Mouse (Mus musculus) neural tube, embryonic 14.5 days (tissue): ENCODE measurements around the gene Trcg1. TPM values are rescaled to one million over a fixed set of nuclear protein-coding genes. Genes with fewer than 3 reads are reported as not detected.

Experiments used
- ATAC-seq: fragments of 200-750 bp; cut with Nextera tagmentation; 2 replicates; pipeline ENCODE4 v1.8.0; 2017; ENCODE audit warnings: low read depth, mild to moderate bottlenecking, moderate TSS enrichment, moderate library complexity
- H3K27ac ChIP-seq: fragments of 300-500 bp; sonication (generic); 2 replicates; pipeline ENCODE4 v1.5.1; 2014; ENCODE audit warnings: low read depth, mild to moderate bottlenecking, control low read depth, low read length, moderate library complexity, mixed read lengths
- H3K27me3 ChIP-seq: fragments of 300-500 bp; sonication (generic); 2 replicates; pipeline ENCODE4 v1.6.1; 2014; ENCODE audit warnings: low read length; ENCODE audit not compliant: control insufficient read depth, insufficient read depth
- H3K36me3 ChIP-seq: fragments of 300-500 bp; sonication (generic); 2 replicates; pipeline ENCODE4 v1.6.1; 2014; ENCODE audit warnings: low read length, mixed read lengths; ENCODE audit not compliant: control insufficient read depth, insufficient read depth
- H3K4me1 ChIP-seq: fragments of 300-500 bp; sonication (generic); 2 replicates; pipeline ENCODE4 v1.6.1; 2014; ENCODE audit warnings: low read length; ENCODE audit not compliant: control insufficient read depth, insufficient read depth
- H3K4me2 ChIP-seq: fragments of 300-500 bp; sonication (generic); 2 replicates; pipeline ENCODE4 v1.6.1; 2014; ENCODE audit warnings: mild to moderate bottlenecking, low read depth, low read length, control low read depth
- H3K4me3 ChIP-seq: fragments of 300-500 bp; sonication (generic); 2 replicates; pipeline ENCODE4 v1.5.1; 2014; ENCODE audit warnings: low read depth, low read length, control low read depth, mixed read lengths
- H3K9ac ChIP-seq: fragments of 300-500 bp; sonication (generic); replicated peaks from 2 replicates; pipeline ENCODE4 v1.6.1; 2014; ENCODE audit warnings: low read depth, mild to moderate bottlenecking, control low read depth, low read length, mixed read lengths
- H3K9me3 ChIP-seq: fragments of 300-500 bp; sonication (generic); 2 replicates; pipeline ENCODE4 v1.6.1; 2016; ENCODE audit warnings: low read length; ENCODE audit not compliant: control insufficient read depth
- WGBS: fragments of 180-500 bp; shearing (Covaris S2); extraction: QIAGEN DNeasy Blood & Tissue Kit; methylation state at CpG from one replicate; pipeline ENCODE4 v1.1.7; 2014; 5-methylcytosine and 5-hydroxymethylcytosine counted together
- polyA plus RNA-seq: library from polyadenylated mRNA; unstranded; fragments of >200 nt; fragmentation: Nextera tagmentation; extraction: Ambion mirVana; gene quantifications from 2 replicates; pipeline ENCODE4 v1.2.1, GENCODE M21; 2014

The Trcg1 gene
- polyA plus RNA-seq, 1 experiment from 2014 or later, result not detected

- WGBS, result 34% methylated on average over 6 of the region's 6 CpGs
- H3K4me2 ChIP-seq, result no peak overlapping the region
These were observed 37.6 kb downstream of the Trcg1 start for GRCm38 (mm10) chr9:57273805-57274494.

GRCm38 (mm10) chr9:57276311-57276710, 40.0 kb downstream of the Trcg1 start:
- ATAC-seq, result no peak
- H3K4me3 ChIP-seq, result no peak overlapping the region

More at GRCm38 (mm10) chr9:57273805-57274494, 37.6 kb downstream of the Trcg1 start:
- Histone ChIP-seq H3K27ac (no peak overlapping the region), H3K4me3 (no peak overlapping the region), H3K27me3 (no peaks in the 10 kb centered on the region), H3K9ac (no peak overlapping the region), H3K9me3 (no peaks in the 10 kb centered on the region), H3K4me1 (no peaks in the 10 kb centered on the region), H3K36me3 (no peaks in the 10 kb centered on the region)
- no peak for ATAC-seq

GRCm38 (mm10) chr9:57278268-57278667, 41.9 kb downstream of the Trcg1 start:
- WGBS, result 64% methylated on average over 4 of the region's 4 CpGs
- Histone ChIP-seq H3K9me3 (no peaks in the 10 kb centered on the region), H3K9ac (no peak overlapping the region), H3K4me1 (no peaks in the 10 kb centered on the region), H3K36me3 (no peaks in the 10 kb centered on the region), H3K4me2 (no peak overlapping the region), H3K4me3 (no peak overlapping the region), H3K27me3 (no peaks in the 10 kb centered on the region), H3K27ac (no peak overlapping the region)
- ATAC-seq, result no peak

More at GRCm38 (mm10) chr9:57276311-57276710, 40.0 kb downstream of the Trcg1 start:
- no peak overlapping the region for H3K27ac ChIP-seq
- H3K4me2 ChIP-seq, result no peak overlapping the region
- no peaks in the 10 kb centered on the region for H3K36me3 ChIP-seq
- no peak overlapping the region for H3K9ac ChIP-seq
- H3K4me1 ChIP-seq, result no peaks in the 10 kb centered on the region
- no peaks in the 10 kb centered on the region for H3K27me3 ChIP-seq
- H3K9me3 ChIP-seq, result no peaks in the 10 kb centered on the region

- H3K36me3 ChIP-seq, result no peaks in the 10 kb centered on the region
- H3K9ac ChIP-seq, result no peak overlapping the region
- H3K27ac ChIP-seq, result no peak overlapping the region
- no peak overlapping the region for H3K4me3 ChIP-seq
- ATAC-seq, result no peak
- H3K9me3 ChIP-seq, result no peaks in the 10 kb centered on the region
- no peak overlapping the region for H3K4me2 ChIP-seq
- no peaks in the 10 kb centered on the region for H3K4me1 ChIP-seq
- no peaks in the 10 kb centered on the region for H3K27me3 ChIP-seq
- 65% methylated on average over 4 of the region's 4 CpGs for WGBS
These were observed 43.1 kb downstream of the Trcg1 start for GRCm38 (mm10) chr9:57279441-57279840.

- Histone ChIP-seq H3K4me1 (no peaks in the 10 kb centered on the region), H3K9ac (no peak overlapping the region), H3K27ac (no peak overlapping the region), H3K36me3 (no peaks in the 10 kb centered on the region), H3K4me3 (peak overlapping the region; percentile 2; the same call in 1 of the 2 replicates), H3K4me2 (peak overlapping the region; percentile 17; the same call in 1 of the 2 replicates), H3K27me3 (no peaks in the 10 kb centered on the region), H3K9me3 (no peaks in the 10 kb centered on the region)
- WGBS, result 16% methylated on average over 20 of the region's 20 CpGs
- 0 out of 2 replicates have a peak, but pooled peaks have one; percentile 44 for ATAC-seq
These were observed 45.2 kb downstream of the Trcg1 start for GRCm38 (mm10) chr9:57281549-57281948.

- H3K27ac ChIP-seq, result no peak overlapping the region
- no peak overlapping the region for H3K9ac ChIP-seq
- H3K27me3 ChIP-seq, result no peaks in the 10 kb centered on the region
- H3K4me1 ChIP-seq, result no peaks in the 10 kb centered on the region
- H3K4me2 ChIP-seq, result no peak overlapping the region
- WGBS, result 89% methylated on average over 3 of the region's 3 CpGs
- H3K4me3 ChIP-seq, result no peak overlapping the region
- ATAC-seq, result no peak
- no peaks in the 10 kb centered on the region for H3K9me3 ChIP-seq
- no peaks in the 10 kb centered on the region for H3K36me3 ChIP-seq
These were observed 46.3 kb downstream of the Trcg1 start for GRCm38 (mm10) chr9:57282686-57283085.

GRCm38 (mm10) chr9:57283311-57283710, 47.0 kb downstream of the Trcg1 start:
- no peak overlapping the region for H3K9ac ChIP-seq
- no peak overlapping the region for H3K4me3 ChIP-seq
- H3K9me3 ChIP-seq, result no peaks in the 10 kb centered on the region
- no peaks in the 10 kb centered on the region for H3K4me1 ChIP-seq
- H3K27ac ChIP-seq, result no peak overlapping the region
- 55% methylated on average over 4 of the region's 4 CpGs for WGBS
- H3K27me3 ChIP-seq, result no peaks in the 10 kb centered on the region
- no peaks in the 10 kb centered on the region for H3K36me3 ChIP-seq
- no peak for ATAC-seq
- no peak overlapping the region for H3K4me2 ChIP-seq

GRCm38 (mm10) chr9:57287183-57287582, 50.8 kb downstream of the Trcg1 start:
- H3K27me3 ChIP-seq, result no peaks in the 10 kb centered on the region
- no peak overlapping the region for H3K4me2 ChIP-seq
- H3K27ac ChIP-seq, result no peak overlapping the region
- no peaks in the 10 kb centered on the region for H3K4me1 ChIP-seq
- H3K36me3 ChIP-seq, result no peaks in the 10 kb centered on the region
- whole genome bisulfite sequencing, result 86% methylated on average over 6 of the region's 6 CpGs
- H3K4me3 ChIP-seq, result no peak overlapping the region
- no peak for ATAC-seq
- H3K9ac ChIP-seq, result no peak overlapping the region
- H3K9me3 ChIP-seq, result no peaks in the 10 kb centered on the region

GRCm38 (mm10) chr9:57294905-57295304, 58.5 kb downstream of the Trcg1 start:
- Histone ChIP-seq H3K9ac (no peak overlapping the region), H3K4me2 (no peak overlapping the region), H3K36me3 (no peaks in the 10 kb centered on the region), H3K9me3 (no peaks in the 10 kb centered on the region), H3K27ac (no peak overlapping the region), H3K27me3 (no peaks in the 10 kb centered on the region), H3K4me3 (no peak overlapping the region), H3K4me1 (no peaks in the 10 kb centered on the region)
- ATAC-seq, result no peak
- WGBS, result 83% methylated on average over 3 of the region's 3 CpGs
